Mouse (Mus musculus) forebrain, embryonic 15.5 days (tissue): ENCODE measurements around the gene Slc19a3. TPM values are rescaled to one million over a fixed set of nuclear protein-coding genes. Genes with fewer than 3 reads are reported as not detected.

ENCODE experiments used
- ATAC-seq: fragments of 200-750 bp; cut with Nextera tagmentation; replicated peaks from 2 replicates; pipeline ENCODE4 v1.8.0; 2017; ENCODE audit warnings: mild to moderate bottlenecking, moderate TSS enrichment, moderate library complexity
- H3K27ac ChIP-seq: fragments of 300-500 bp; sonication (generic); replicated peaks from 2 replicates; pipeline ENCODE4 v1.5.1; 2015; ENCODE audit warnings: mild to moderate bottlenecking, inconsistent platforms
- H3K27me3 ChIP-seq: fragments of 300-500 bp; sonication (generic); 2 replicates; pipeline ENCODE4 v1.6.1; 2015; ENCODE audit warnings: inconsistent platforms
- H3K36me3 ChIP-seq: fragments of 300-500 bp; sonication (generic); 2 replicates; pipeline ENCODE4 v1.6.1; 2015; ENCODE audit warnings: mild to moderate bottlenecking, inconsistent platforms
- H3K4me1 ChIP-seq: fragments of 300-500 bp; sonication (generic); 2 replicates; pipeline ENCODE4 v1.6.1; 2015; ENCODE audit warnings: inconsistent platforms
- H3K4me2 ChIP-seq: fragments of 300-500 bp; sonication (generic); replicated peaks from 2 replicates; pipeline ENCODE4 v1.6.1; 2015; ENCODE audit warnings: mild to moderate bottlenecking, inconsistent platforms
- H3K4me3 ChIP-seq: fragments of 300-500 bp; sonication (generic); 2 replicates; pipeline ENCODE4 v1.5.1; 2015; ENCODE audit warnings: mild to moderate bottlenecking, inconsistent platforms
- H3K9ac ChIP-seq: fragments of 300-500 bp; sonication (generic); replicated peaks from 2 replicates; pipeline ENCODE4 v1.6.1; 2015; ENCODE audit warnings: mild to moderate bottlenecking, inconsistent platforms
- H3K9me3 ChIP-seq: fragments of 300-500 bp; sonication (generic); 2 replicates; pipeline ENCODE4 v1.6.1; 2016; ENCODE audit warnings: inconsistent platforms
- WGBS: fragments of 180-500 bp; shearing (Covaris S2); methylation state at CpG from one replicate; pipeline ENCODE4 v1.1.7; 2015; ENCODE audit warnings: mixed read lengths; 5-methylcytosine and 5-hydroxymethylcytosine counted together
- polyA plus RNA-seq: library from polyadenylated mRNA; unstranded; fragments of >200 nt; fragmentation: Nextera tagmentation; extraction: Ambion mirVana; gene quantifications from 2 replicates; pipeline ENCODE4 v1.2.1, GENCODE M21; 2015

The Slc19a3 gene
- polyA plus RNA-seq, 1 experiment from 2014 or later = 0.81 TPM

DNA sequence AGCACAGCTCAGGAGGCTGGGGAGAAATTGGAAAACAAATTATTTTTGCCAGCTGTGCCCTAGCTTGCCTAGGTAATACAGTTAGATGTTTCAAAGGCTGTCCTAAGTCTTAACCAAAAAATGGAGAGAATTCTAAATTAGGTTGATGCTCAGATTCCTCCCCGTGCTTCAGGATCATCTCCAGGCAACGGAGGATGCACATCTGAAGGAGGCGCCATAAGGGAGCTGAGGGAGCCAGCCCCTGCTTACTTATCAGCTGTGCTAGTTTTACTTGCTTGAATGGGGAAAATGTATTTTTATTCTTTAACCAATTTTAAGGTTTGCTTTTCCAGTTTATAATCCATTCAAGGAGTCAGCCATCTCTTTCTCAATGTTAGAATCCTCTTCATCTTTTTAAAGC is 44.3 kb downstream of the Slc19a3 start:
- Histone ChIP-seq H3K4me3 (no peak overlapping the region), H3K4me1 (no peaks in the 10 kb centered on the region), H3K27me3 (no peaks in the 10 kb centered on the region), H3K9me3 (no peaks in the 10 kb centered on the region), H3K36me3 (no peaks in the 10 kb centered on the region), H3K4me2 (no peak overlapping the region), H3K9ac (no peak overlapping the region), H3K27ac (no peak overlapping the region)
- 83% methylated on average over 3 of the region's 3 CpGs for WGBS
- no peak for ATAC-seq

DNA sequence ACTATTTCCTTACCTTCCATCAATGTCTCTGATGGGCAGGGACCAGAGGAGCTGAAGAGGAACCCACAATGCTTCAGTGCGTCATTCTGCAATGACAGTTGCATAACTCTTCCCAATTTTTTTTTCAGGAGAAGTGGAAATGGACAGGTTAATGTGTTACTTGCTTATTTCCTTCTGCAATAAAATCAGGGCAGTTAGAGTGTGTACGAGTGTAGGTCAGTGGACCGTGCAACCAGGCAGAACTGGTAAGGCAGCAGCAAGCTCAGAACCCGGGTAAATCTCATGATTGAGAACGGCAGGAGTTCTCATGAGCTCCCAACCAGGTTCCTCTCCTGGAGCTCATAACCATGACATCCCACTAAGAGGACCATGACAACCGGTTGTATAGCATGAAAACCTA is 46.2 kb downstream of the Slc19a3 start:
- Histone ChIP-seq H3K9ac (no peak overlapping the region), H3K4me2 (no peak overlapping the region), H3K36me3 (no peaks in the 10 kb centered on the region), H3K4me3 (no peak overlapping the region), H3K9me3 (no peaks in the 10 kb centered on the region), H3K4me1 (no peaks in the 10 kb centered on the region), H3K27me3 (no peaks in the 10 kb centered on the region), H3K27ac (no peak overlapping the region)
- no peak for ATAC-seq
- 88% methylated on average over 6 of the region's 6 CpGs for WGBS

DNA sequence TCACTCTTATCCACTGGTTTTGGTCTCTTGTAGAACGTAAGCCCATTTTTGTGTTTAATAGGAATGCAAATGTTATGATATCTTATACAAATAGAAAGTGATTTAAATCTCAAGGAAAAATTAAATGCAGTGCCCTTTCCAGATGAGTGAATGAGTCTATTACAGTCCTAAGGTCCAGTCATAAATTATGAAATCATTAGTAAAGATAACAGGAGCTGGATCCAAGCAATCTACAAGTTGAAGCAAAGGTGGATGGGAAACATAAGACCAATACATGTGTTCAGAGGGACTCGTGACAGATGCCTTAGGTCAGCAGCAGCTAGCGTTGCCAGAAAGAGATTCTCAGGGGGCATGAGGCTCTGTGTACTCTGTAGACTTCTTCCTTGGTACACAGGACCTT is 46.7 kb downstream of the Slc19a3 start:
- Histone ChIP-seq H3K36me3 (no peaks in the 10 kb centered on the region), H3K27me3 (no peaks in the 10 kb centered on the region), H3K27ac (no peak overlapping the region), H3K4me3 (no peak overlapping the region), H3K4me2 (no peak overlapping the region), H3K9ac (no peak overlapping the region), H3K4me1 (no peaks in the 10 kb centered on the region), H3K9me3 (no peaks in the 10 kb centered on the region)
- WGBS = 88% methylated on average over 3 of the region's 3 CpGs
- no peak for ATAC-seq

DNA sequence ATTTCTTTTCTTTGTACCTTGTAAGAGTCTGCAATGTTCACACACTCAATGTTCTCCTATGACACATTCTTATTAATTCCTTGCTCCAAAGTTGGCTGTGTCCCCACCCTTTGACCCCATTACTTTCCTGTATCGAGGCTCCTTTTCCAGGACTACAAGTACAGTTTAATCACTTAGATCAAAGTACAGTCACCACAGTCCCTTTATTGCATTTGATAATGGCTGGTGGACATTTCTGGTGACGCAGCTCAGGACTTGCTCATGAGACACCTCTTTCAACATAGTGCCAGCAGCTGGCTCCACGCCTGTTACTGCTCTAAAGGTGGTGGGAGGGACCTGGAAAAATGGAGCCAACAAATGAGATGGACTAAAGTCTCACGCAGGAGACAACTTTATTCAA is 47.2 kb downstream of the Slc19a3 start:
- Histone ChIP-seq H3K4me3 (no peak overlapping the region), H3K4me2 (no peak overlapping the region), H3K9ac (no peak overlapping the region), H3K9me3 (no peaks in the 10 kb centered on the region), H3K36me3 (no peaks in the 10 kb centered on the region), H3K27me3 (no peaks in the 10 kb centered on the region), H3K4me1 (no peaks in the 10 kb centered on the region), H3K27ac (no peak overlapping the region)
- WGBS = 64% methylated on average over 4 of the region's 4 CpGs
- ATAC-seq = no peak

DNA sequence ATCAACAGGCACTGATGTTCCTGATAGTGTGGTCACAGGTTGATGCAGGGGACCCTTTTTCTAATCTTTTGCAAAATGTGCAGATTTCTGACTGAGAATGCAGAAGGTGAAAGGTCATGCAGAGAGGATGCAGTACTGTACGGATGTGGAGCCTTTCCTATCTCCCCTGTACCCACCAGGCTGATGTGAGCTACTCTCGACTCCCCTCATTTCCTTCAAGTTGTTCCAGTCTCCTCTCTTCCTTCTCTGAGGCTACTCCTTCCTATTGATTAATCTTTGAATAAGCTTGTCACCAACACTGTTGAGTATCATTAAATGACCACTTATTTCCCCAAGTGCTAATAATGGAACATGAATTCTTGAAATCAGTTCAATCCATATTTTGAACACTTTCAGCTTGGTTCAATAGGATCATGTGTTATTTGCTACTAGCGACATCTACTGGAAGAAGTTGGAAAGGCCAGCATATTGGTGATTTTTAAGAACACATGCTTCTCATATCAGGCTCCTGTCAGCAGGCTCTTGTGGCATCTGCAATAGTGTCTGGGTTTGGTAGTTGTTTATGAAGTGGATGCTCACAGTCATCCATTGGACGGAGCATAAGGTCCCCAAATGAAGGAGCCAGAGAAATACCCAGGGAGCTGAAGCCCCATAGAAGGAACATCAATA is 50.6 kb downstream of the Slc19a3 start:
- H3K27ac ChIP-seq = no peak overlapping the region
- H3K4me2 ChIP-seq = no peak overlapping the region
- no peaks in the 10 kb centered on the region for H3K27me3 ChIP-seq
- WGBS = 37% methylated on average over 4 of the region's 4 CpGs
- H3K9me3 ChIP-seq = 0 out of 2 replicates have a peak, but pooled peaks cover 3% of the 10 kb centered on the region
- H3K36me3 ChIP-seq = no peaks in the 10 kb centered on the region
- peak; percentile 87 for ATAC-seq
- no peak overlapping the region for H3K4me3 ChIP-seq
- no peaks in the 10 kb centered on the region for H3K4me1 ChIP-seq
- H3K9ac ChIP-seq = no peak overlapping the region

DNA sequence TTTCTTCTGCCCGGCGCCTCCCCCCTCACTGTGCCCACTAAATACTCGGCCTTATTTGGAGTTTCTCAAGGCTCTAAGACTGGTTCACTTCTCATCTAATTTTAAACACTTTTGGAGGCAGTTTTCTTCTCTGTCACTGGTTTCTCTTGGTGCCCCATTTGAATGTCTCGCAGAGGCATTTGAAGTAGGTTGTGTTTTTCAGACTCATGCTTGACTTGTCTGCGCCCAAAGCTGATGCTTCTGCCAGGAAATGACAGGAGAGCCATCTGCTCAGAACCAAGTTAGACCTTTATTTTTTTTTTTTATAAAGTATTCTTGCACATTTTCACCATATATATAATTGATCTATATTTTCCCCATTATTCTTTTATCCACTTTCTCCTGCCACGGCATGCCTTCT is 51.5 kb downstream of the Slc19a3 start:
- H3K9ac ChIP-seq = no peak overlapping the region
- 90% methylated on average over 6 of the region's 6 CpGs for whole genome bisulfite sequencing
- no peak overlapping the region for H3K4me2 ChIP-seq
- H3K27ac ChIP-seq = no peak overlapping the region
- ATAC-seq = no peak
- 0 out of 2 replicates have a peak, but pooled peaks cover 3% of the 10 kb centered on the region for H3K9me3 ChIP-seq
- no peak overlapping the region for H3K4me3 ChIP-seq
- no peaks in the 10 kb centered on the region for H3K36me3 ChIP-seq
- H3K27me3 ChIP-seq = no peaks in the 10 kb centered on the region
- no peaks in the 10 kb centered on the region for H3K4me1 ChIP-seq

DNA sequence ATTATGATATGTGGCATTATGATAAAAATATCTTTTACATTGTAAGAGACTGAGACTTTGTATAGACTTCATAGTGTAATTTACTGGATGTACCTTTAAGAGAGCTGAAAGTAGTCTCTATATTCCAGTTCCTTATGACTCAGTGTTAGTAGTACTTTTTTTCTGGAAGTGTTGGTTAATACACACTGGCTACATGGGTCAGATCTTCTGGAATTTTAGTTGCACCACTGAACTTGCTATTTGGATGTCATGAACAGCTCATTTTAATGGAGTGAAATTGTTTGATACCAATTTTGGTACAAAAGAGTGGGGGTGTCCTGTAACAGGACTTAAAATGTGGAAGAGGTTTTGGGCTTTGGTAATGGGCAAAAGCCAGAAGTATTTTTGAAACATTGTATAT is 60.4 kb downstream of the Slc19a3 start:
- H3K27me3 ChIP-seq = no peaks in the 10 kb centered on the region
- no peak overlapping the region for H3K4me2 ChIP-seq
- no peaks in the 10 kb centered on the region for H3K9me3 ChIP-seq
- H3K36me3 ChIP-seq = no peaks in the 10 kb centered on the region
- H3K4me3 ChIP-seq = no peak overlapping the region
- no peaks in the 10 kb centered on the region for H3K4me1 ChIP-seq
- no peak for ATAC-seq
- no peak overlapping the region for H3K27ac ChIP-seq
- H3K9ac ChIP-seq = no peak overlapping the region

DNA sequence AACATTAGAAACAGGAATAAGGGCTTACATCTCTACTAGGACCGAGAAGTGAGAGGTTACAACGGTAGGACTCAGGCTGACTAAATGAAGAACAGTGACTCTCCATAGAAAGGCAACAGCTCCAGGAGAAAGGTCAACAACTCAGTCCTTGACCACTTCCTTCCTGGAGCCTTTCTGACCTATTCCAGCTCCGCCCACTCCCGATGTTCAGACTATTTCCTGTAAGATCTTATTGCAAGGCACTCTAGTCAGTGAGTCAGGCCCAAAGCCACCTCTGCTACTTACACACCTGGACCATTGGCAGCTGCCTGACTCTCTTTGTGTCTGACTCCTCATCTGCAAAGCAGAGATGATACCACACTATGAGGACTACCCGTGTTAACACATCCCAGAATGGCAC is 62.5 kb downstream of the Slc19a3 start:
- H3K9me3 ChIP-seq = no peaks in the 10 kb centered on the region
- no peak overlapping the region for H3K4me3 ChIP-seq
- no peak for ATAC-seq
- no peak overlapping the region for H3K27ac ChIP-seq
- H3K27me3 ChIP-seq = no peaks in the 10 kb centered on the region
- no peak overlapping the region for H3K9ac ChIP-seq
- H3K4me1 ChIP-seq = no peaks in the 10 kb centered on the region
- H3K36me3 ChIP-seq = no peaks in the 10 kb centered on the region
- no peak overlapping the region for H3K4me2 ChIP-seq
- WGBS = 86% methylated on average over 5 of the region's 5 CpGs

DNA sequence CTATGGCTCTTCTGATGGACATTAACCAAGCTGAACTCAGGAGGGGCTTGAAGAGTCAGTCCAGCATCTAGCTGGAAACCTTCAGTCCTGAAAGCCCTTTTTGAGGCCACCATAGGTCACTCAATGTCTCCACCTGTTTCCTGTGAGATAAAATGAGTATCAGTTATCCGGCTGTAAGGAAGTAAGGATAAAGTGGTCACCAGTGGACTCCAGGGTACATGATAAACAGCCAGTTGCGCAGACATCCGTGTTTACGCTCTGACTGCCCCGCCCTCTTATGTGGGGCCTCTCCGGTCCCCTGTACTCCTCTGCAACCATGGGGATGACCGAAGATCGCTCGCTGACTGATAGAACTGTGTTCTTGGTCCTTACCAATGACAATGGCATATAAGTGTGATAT is 63.9 kb downstream of the Slc19a3 start:
- no peaks in the 10 kb centered on the region for H3K4me1 ChIP-seq
- H3K36me3 ChIP-seq = no peaks in the 10 kb centered on the region
- WGBS = 96% methylated on average over 9 of the region's 9 CpGs
- no peak overlapping the region for H3K4me3 ChIP-seq
- no peak overlapping the region for H3K9ac ChIP-seq
- no peak overlapping the region for H3K27ac ChIP-seq
- H3K4me2 ChIP-seq = no peak overlapping the region
- ATAC-seq = no peak
- no peaks in the 10 kb centered on the region for H3K27me3 ChIP-seq
- H3K9me3 ChIP-seq = no peaks in the 10 kb centered on the region

DNA sequence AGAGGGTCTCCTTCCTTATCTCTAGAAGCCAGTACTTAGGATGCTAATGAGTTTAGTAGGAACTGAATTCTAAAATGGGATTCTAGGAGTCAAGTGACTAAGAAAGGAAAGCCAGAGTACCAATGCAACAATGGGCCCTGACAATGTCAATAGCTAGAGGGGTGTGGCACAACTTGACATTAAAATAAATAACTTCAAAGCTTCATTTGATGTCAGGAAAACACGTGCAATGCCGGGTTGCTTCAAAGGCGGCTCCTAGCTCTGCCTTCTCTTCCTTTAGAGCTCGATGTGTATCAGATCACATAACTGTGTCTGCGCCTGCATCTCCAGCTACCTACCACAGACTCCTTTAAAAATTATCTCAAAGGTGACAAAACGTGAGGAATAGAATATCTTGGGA is 64.3 kb downstream of the Slc19a3 start:
- Histone ChIP-seq H3K9ac (no peak overlapping the region), H3K27me3 (no peaks in the 10 kb centered on the region), H3K36me3 (no peaks in the 10 kb centered on the region), H3K27ac (no peak overlapping the region), H3K4me3 (no peak overlapping the region), H3K4me2 (no peak overlapping the region), H3K4me1 (no peaks in the 10 kb centered on the region), H3K9me3 (no peaks in the 10 kb centered on the region)
- no peak for ATAC-seq
- WGBS = 80% methylated on average over 6 of the region's 6 CpGs

DNA sequence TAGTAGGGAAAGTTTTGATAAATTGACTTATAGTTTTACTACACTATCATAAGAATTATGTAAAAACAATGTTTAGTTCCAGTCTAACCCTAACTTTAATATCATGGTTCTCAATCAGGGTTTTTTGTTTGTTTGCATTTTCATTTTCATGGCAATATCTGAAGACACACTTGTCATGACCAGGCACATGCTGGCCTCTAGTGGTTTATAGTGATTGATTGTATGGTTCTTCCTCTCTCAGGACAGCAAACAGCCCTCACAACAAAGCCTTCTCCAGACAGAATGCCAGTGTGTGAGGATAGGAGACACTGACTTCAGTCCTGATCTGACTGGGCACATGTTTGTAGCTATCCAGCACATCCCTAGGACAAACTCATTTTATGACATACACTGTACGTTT is 65.0 kb downstream of the Slc19a3 start:
- Histone ChIP-seq H3K4me1 (no peaks in the 10 kb centered on the region), H3K9ac (no peak overlapping the region), H3K27me3 (no peaks in the 10 kb centered on the region), H3K27ac (no peak overlapping the region), H3K9me3 (no peaks in the 10 kb centered on the region), H3K36me3 (no peaks in the 10 kb centered on the region), H3K4me2 (no peak overlapping the region), H3K4me3 (no peak overlapping the region)
- no peak for ATAC-seq
- WGBS = 92% methylated on average over 1 of the region's 1 CpGs

DNA sequence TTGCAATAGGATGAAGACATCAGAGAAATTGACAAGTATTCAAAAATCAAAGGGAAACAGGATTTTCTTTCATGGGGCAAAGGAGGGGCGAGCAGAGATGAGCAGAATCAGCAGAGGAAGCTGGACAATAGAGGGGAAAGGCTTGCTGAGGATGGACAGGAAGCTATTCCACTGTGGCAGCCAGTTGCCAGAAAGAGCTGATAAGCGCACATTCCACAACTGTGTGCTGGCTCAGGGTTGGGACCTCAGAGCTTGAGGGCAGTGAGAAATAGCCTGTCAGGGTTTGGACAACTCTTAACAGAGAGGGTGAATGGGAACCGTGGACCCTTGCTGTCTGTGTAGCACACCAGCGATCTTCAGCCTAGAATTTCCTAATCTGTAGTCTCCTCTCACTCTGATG is 66.2 kb downstream of the Slc19a3 start:
- H3K4me1 ChIP-seq = no peaks in the 10 kb centered on the region
- no peaks in the 10 kb centered on the region for H3K36me3 ChIP-seq
- H3K9ac ChIP-seq = no peak overlapping the region
- no peaks in the 10 kb centered on the region for H3K27me3 ChIP-seq
- H3K4me3 ChIP-seq = no peak overlapping the region
- 80% methylated on average over 4 of the region's 4 CpGs for WGBS
- H3K9me3 ChIP-seq = no peaks in the 10 kb centered on the region
- ATAC-seq = no peak
- no peak overlapping the region for H3K4me2 ChIP-seq
- no peak overlapping the region for H3K27ac ChIP-seq

DNA sequence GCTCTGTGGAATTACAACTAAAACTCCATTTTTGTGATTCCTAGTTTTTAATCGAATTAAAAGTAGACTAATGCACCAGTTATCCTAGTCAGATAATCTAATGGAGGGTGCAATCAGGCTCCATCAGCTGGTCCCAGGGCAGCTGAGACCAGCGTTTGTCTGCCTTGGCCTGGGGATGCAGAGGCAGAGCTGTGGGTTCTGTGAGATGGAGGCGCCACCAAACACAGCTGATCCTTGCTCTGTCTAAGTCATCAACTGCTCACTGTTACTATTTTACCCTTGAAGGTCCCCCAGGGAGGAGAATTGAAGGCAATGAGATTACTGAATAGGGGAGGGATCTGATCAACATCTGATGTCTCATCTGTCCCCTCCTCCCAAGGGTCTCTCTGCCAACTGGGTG is 71.8 kb downstream of the Slc19a3 start:
- Histone ChIP-seq H3K36me3 (no peaks in the 10 kb centered on the region), H3K4me2 (no peak overlapping the region), H3K9me3 (no peaks in the 10 kb centered on the region), H3K9ac (no peak overlapping the region), H3K4me3 (no peak overlapping the region), H3K27me3 (no peaks in the 10 kb centered on the region), H3K27ac (no peak overlapping the region), H3K4me1 (no peaks in the 10 kb centered on the region)
- 82% methylated on average over 3 of the region's 3 CpGs for WGBS
- ATAC-seq = no peak
